Mouse (Mus musculus) megakaryocyte progenitor cell, adult 5-6 weeks (primary cell): ENCODE data around the gene Gnpat. TPM values are rescaled to one million over a fixed set of nuclear protein-coding genes. Genes with fewer than 3 reads are reported as not detected.

ENCODE experiments used
- ATAC-seq: replicated peaks from 2 replicates; pipeline ENCODE4 v1.8.0; 2016; ENCODE audit warnings: mild to moderate bottlenecking, moderate TSS enrichment, inconsistent platforms; ENCODE audit not compliant: poor library complexity
- total RNA-seq, 2 experiments: library from RNA; stranded (forward) in 1 of 2; stranded (reverse) in 1 of 2; fragments of 157-497, 149-512 nt in 1 of 2; fragments of 200-1000 nt in 1 of 2; gene quantifications; 2 replicates each; pipeline versions ENCODE4 v1.2.3 to v1.2.4; 2015 to 2017

The Gnpat gene
- total RNA-seq (2015) (108 and 116 TPM in 2 replicates), total RNA-seq (2017) (103 and 104 TPM in 2 replicates)

DNA sequence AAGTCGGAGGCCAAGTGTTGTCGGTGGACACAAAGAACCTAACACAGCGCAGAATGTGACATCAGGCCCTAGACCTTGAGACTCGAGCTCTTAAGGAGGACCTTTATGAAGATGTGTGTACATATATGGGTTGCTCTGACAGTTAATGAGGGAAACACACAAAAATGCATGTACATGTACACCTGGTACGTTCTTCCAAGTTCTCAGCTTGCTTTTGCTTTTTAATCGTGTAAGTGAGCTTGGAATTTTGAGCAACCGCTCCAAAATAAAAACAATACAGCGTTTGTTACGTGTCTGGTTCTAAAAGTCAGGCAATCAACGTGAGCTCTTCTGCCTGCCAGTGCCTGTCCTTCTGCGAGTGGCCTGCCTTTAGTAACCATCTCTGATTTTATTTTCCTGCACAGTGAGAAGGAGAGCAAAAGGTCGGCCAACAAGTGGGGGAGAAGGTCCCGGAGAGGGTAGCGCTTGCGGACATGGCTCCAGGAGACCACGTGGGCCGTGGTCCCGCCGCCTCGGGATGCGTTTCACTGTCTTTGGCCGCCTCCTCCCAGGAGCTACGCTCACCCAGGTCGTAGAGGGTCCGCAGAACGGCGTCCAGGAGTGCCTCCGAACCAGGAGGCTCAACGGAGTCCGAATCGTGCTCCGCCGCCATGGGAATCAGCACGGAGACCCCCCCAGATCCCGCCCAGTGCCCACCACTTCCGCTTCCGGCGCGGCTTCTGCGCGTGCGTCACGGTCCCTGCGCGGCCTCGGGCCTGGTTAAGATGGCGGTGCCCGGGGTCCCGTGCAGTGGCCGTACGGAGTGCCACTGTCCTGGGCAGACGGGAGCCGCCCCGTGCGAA lies at the start of gene Gnpat, which contains the start of gene 2810004N23Rik:
Gnpat (plus strand) TSS at position 713 of the 842 bp plus-strand sequence.
2810004N23Rik (minus strand) TSS at position 800 of the 842 bp plus-strand sequence.
- ATAC-seq = peak; percentile 74

DNA sequence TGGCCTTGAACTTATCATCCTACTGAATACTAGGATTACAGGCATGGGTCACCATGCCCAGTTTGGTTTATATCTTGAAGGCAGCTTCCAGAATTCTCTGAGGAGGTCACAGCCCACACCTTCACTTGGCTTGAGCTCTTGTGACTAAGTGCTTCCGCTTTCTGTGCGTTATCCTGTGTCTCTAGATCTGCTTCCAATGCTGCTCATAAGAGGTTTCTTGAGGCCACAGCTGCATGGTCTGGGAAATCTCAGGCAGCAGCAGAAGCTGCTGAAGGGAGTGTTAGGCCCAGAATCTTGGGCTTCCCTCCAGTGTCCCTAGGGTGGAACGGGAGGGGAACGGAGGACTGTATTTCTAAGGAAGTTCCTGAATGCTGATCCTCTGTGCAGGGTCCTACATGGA lies 49.5 kb upstream of the Gnpat start:
- no peak for ATAC-seq

DNA sequence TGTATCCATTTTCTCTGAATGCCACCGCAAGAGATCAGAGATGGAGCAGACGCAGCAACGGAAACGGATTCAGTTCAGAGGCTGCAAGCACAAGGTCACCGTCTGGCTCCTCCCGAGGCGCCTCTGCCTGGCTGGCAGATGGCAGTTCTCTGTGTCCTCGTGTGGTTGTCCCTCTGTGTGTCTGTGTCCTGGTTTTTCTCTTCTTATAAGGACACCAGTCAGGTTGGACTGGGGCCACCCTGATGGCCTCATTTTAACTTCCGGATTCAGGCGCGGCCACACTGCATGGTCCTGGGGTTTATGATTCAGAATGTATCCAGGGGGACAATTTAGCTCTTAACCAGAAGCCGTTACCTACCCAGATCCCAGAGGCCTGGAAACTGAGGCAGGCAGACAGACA lies 47.0 kb upstream of the Gnpat start:
- ATAC-seq = no peak

DNA sequence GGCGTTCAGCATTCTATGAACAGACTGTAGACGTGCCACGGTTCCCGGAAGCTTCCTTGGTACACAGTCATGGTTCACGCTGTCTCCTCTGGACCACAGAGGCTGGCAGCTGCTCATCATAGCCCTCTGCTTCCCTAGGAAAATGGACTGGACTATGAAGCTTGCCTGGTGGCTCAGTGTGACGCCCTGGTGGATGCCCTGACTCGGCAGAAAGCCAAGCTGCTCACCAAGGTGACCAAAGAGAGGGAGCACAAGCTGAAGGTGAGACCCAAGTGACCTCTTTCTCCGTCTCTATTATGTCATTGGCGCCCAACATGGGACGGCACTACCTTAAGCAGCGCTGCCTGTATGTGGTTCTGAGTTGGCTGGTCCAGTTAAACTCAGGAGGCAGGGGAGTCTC lies 46.0 kb upstream of the Gnpat start:
- ATAC-seq = no peak

DNA sequence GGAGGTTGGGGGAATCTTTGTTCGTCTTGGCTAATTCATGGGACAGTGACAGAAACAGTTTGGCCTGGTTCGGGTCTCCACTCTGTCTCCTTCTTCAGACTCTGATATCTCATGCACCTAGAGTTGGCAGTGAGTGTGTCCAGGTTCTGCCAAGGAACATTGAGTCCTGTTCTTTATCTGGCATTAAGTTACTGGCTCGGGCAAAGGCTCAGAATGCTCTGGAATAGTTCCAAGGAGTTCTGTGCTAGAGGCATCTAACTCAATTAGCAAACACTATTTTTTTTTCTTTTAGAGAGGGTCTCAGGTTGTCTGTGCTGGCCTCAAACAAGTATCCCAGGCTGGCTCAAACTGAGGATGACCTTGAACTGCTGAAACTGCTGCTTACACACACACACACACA lies 45.5 kb upstream of the Gnpat start:
- no peak for ATAC-seq

DNA sequence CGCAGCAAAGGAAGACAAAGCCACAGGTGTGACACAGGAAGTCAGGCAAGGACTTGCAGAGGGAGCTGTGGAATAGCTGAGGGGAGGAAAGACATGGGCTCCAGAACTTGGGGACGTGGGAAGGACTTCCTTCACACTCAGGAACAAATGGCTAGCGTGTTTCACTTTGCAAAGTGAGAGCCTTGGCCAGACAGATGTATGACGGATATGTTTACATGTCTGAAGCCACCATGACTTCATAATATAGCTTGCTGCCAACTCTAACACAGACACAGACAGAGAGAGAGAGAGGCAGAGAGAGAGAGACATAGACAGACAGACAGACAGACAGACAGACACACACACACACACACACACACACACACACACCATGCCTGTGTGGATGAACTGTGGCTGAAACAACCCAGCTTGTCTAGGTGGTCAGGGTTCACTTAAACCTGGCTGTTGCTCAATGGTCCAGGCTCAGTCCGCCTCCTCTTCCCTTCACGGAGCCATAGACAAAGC lies 43.2 kb upstream of the Gnpat start:
- no peak for ATAC-seq

DNA sequence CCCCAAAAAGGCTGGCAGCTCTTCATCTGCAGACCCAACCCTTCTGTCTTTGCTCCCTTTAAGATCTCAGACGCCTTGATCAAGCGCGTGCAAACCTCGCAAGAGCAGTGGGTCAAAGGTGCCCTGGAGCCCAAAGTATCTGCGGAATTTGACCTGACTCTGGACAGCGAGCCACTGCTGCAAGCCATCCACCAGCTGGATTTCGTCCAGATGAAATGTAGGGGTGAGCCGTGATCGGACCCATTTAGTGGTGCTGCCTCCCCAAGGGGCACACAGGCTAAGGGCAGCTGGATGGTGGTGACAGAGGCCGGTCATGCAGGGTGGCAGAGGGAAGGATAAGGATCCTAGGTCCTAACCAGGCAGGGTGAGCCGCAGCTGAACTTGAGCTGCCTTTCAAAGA lies 42.7 kb upstream of the Gnpat start:
- ATAC-seq = no peak

DNA sequence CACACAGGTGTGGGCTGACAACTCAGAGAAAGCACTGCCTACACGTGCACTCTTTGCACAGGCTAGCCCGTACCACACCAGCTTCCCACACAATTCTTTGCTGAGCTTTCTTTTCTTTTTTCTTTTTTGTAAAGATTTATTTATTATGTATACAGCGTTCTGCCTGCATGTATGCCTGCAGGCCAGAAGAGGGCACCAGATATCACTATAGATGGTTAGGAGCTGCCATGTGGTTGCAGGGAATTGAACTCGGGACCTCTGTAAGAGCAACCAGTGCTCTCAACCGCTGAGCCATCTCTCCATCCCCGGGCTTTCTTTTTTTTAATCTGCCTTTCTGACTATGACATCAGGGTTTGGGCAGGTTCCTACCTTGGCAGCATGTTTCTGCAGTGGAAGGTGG lies 39.3 kb upstream of the Gnpat start:
- no peak for ATAC-seq

DNA sequence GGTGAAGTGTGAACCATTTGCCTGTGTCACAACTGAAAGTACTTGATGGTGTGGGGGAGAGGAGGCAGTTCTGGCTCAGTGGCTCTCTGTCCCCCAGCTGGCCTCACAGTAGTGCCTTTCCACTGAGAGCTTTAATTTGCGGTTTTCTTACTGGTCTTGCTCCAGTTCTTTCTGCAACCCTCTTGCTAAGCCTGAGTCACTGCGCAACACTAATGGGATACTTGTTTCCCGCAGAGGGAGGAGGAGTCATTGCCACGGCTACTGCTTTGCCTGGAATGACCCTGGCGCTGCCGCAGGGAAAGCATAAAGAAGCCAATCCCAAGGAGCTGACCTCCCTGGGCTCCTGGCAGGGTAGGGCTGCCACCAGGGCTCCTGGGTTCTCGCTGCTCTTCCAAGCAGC lies 36.2 kb upstream of the Gnpat start:
- ATAC-seq = peak; percentile 43

- ATAC-seq = peak; percentile 70
These were observed 35.4 kb upstream of the Gnpat start for GRCm38 (mm10) chr8:124827387-124827786.

DNA sequence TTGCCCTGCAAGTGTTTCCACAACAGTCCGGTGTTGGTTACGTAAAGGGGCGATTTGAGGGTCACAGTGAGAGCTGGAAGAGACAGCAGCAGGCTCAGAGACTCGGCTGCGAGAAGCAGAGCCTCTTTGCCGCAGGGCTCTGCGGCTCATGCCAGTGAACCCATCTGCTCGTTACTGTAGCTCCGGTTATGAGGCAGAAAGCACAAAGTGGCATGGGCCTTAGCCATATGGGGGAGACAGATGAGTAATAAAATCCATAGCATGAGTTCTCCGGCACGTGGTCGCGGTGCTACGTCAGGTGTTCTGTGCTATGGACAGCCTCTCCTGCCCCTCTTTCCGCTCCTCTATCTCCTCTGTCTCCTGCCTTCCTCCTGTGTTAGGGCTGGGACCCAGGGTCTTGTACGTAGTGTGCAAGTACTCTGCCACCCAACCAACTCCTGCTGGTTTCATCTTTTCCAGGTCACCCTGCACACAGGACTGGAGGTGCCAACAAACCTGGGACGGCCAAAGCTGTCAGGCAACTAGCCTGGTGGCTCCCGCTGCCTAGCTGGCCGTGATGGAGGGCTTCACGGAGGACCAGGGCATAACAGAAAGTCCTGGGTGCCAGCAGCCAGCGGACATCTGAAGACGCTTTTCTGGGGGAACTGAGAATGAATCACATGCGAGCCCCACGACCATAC lies 34.1 kb upstream of the Gnpat start:
- no peak for ATAC-seq

- ATAC-seq = peak; percentile 79
These were observed 32.8 kb upstream of the Gnpat start for GRCm38 (mm10) chr8:124830050-124830449.

DNA sequence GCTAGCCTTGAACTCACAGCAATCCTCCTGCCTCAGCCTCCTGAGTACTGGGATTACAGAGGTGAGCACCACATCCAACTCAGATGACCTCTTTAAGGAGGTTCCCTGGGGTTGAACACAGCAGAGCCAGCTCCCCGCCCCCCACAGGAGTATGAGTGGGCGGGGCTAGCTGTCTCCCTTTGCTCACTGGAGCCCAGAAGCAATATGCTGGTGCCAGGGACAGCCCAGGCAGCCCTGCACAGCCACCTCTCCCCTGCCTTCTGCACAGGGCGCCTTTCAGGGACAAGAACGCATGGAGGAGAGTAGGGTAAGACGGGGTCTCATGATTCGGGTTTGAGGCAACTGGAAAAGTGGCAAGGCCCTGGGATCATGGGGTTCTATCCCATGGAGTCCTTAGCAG lies 31.3 kb upstream of the Gnpat start:
- ATAC-seq = no peak

- no peak for ATAC-seq
These were observed 30.9 kb upstream of the Gnpat start for GRCm38 (mm10) chr8:124831941-124832340.

GRCm38 (mm10) chr8:124833430-124834205 lies 29.2 kb upstream of the Gnpat start:
- no peak for ATAC-seq

- no peak for ATAC-seq
These were observed 27.0 kb upstream of the Gnpat start for GRCm38 (mm10) chr8:124835848-124836247.

GRCm38 (mm10) chr8:124836273-124836672 lies 26.6 kb upstream of the Gnpat start:
- no peak for ATAC-seq

DNA sequence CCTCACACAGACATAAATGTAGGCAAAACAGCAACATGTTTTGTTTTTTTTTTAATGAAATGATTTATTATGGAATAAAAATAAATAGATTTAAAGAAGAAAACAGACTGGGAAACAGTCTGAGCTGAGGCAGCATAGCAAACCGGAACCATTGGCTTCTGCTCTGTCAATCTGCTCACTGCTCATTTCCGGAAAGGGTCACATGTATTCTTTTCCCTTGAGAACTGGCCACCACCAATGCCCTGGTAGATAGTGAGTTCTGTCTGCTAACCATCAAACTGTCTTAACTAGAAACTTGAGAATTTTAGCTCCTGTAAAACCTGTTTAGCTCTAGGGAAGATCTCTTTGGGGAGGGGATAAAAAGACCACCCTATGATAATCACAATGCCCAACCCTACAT lies 25.9 kb upstream of the Gnpat start:
- no peak for ATAC-seq

DNA sequence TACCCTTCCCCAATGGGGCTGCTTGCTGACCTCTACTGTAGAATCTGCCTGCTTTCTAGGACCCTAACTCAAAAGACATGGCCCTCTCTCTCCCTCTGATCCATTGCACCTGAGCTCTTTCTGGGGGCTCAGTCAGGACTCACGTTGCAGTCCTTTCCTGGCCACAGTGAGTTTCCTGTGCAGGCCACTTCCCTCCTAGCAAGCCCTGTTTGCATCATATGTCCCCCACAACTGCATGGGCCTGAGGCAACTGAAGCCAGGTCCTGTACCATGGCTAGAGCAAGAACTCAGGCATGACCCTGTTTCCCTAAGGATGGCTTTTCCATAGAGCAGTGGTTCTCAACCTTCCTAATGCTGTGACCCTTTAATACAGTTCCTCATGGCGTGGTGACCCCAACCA lies 24.9 kb upstream of the Gnpat start:
- peak; percentile 81 for ATAC-seq

GRCm38 (mm10) chr8:124839371-124839770 lies 23.5 kb upstream of the Gnpat start:
- no peak for ATAC-seq

DNA sequence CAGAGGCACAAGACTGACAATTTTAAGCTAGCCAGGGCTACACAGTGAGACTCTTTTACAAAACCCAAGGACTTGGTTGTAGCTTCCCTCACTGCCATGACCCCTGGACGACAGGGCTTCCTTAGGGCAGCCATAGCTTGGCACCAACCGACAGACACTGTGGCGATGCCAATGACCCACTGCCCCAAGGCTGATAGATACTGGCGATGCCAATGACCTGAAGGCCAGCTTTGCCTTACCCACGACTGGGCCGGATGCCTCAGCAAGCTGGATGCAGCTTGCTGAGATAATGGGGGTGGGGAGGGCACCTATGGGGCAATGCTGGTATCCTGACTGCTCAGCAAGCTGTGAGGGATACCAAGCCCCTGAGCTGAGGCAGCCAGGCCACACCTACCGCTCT lies 21.9 kb upstream of the Gnpat start:
- ATAC-seq = no peak
